Mouse (Mus musculus) forebrain, embryonic 11.5 days (tissue): Measurements from ENCODE around the gene Slc39a13. TPM values are rescaled to one million over a fixed set of nuclear protein-coding genes. Genes with fewer than 3 reads are reported as not detected.
A peak's percentile ranks its signal among the peaks of the same experiment; 100 is the strongest.
"Not testable (repeated sequence)": the region's sequence is repeated elsewhere in the genome, so short reads cannot be mapped to it uniquely, and the experiment has no call there.

Experiments
- ATAC-seq: fragments of 200-750 bp; cut with Nextera tagmentation; replicated peaks from 2 replicates; pipeline ENCODE4 v1.8.0; 2017; ENCODE audit warnings: moderate TSS enrichment; ENCODE audit not compliant: low FRiP score
- DNase-seq: peaks from one replicate; pipeline ENCODE4 v3.0.0-alpha.2; 2017; ENCODE audit warnings: low spot score
- H3K27ac ChIP-seq: fragments of 300-500 bp; sonication (generic); 2 replicates; pipeline ENCODE4 v1.5.1; 2014; ENCODE audit warnings: low read depth, low read length
- H3K27me3 ChIP-seq: fragments of 300-500 bp; sonication (generic); 2 replicates; pipeline ENCODE4 v1.6.1; 2014; ENCODE audit warnings: mild to moderate bottlenecking, low read length, mixed read lengths; ENCODE audit not compliant: control insufficient read depth, insufficient read depth
- H3K36me3 ChIP-seq: fragments of 300-500 bp; sonication (generic); 2 replicates; pipeline ENCODE4 v1.6.1; 2014; ENCODE audit warnings: mild to moderate bottlenecking, low read length, moderate library complexity, mixed read lengths; ENCODE audit not compliant: control insufficient read depth, insufficient read depth
- H3K4me1 ChIP-seq: fragments of 300-500 bp; sonication (generic); replicated peaks from 2 replicates; pipeline ENCODE4 v1.6.1; 2014; ENCODE audit warnings: low read length, mixed read lengths; ENCODE audit not compliant: control insufficient read depth, insufficient read depth
- H3K4me2 ChIP-seq: fragments of 300-500 bp; sonication (generic); 2 replicates; pipeline ENCODE4 v1.6.1; 2014; ENCODE audit warnings: low read depth, mild to moderate bottlenecking, low read length, moderate library complexity, mixed read lengths; ENCODE audit not compliant: severe bottlenecking
- H3K4me3 ChIP-seq: fragments of 300-500 bp; sonication (generic); 2 replicates; pipeline ENCODE4 v1.5.1; 2014; ENCODE audit warnings: low read depth, low read length
- H3K9ac ChIP-seq: fragments of 300-500 bp; sonication (generic); 2 replicates; pipeline ENCODE4 v1.6.1; 2014; ENCODE audit warnings: low read length
- H3K9me3 ChIP-seq: fragments of 300-500 bp; sonication (generic); 2 replicates; pipeline ENCODE4 v1.6.1; 2016; ENCODE audit warnings: low read length, mixed read lengths; ENCODE audit not compliant: control insufficient read depth
- WGBS: fragments of 180-500 bp; shearing (Covaris S2); extraction: QIAGEN DNeasy Blood & Tissue Kit; methylation state at CpG from one replicate; pipeline ENCODE4 v1.1.7; 2014; 5-methylcytosine and 5-hydroxymethylcytosine counted together
- polyA plus RNA-seq: library from polyadenylated mRNA; unstranded; fragments of >200 nt; fragmentation: Nextera tagmentation; extraction: Ambion mirVana; gene quantifications from 2 replicates; pipeline ENCODE4 v1.2.1, GENCODE M21; 2014

The Slc39a13 gene
- polyA plus RNA-seq, 1 experiment from 2014 or later = 23.6 TPM

DNA sequence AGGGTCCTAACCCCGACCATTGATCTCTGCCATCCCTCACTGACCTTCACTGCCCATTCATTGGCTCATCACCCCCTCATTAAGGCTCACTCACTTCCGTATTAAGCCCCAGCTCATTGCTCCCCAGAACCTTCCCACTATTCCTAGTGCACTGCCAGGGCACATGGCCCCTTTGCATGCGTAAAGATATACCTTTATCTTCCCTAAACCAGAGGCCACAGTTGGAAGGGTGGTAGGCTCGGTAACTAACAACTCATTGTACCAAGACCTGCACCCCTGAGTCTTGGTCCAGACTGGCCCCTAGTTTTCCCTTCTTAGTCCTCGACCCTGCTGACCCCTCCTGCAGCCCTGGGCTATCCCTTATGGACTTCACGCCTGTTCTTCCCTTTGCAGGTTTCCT, 43.6 kb upstream of the Slc39a13 start:
- no peak overlapping the region for H3K27ac ChIP-seq
- no peaks in the 10 kb centered on the region for H3K36me3 ChIP-seq
- 80% methylated on average over 6 of the region's 6 CpGs for WGBS
- peaks cover 3% of the 10 kb centered on the region; the same call in 1 of the 2 replicates for H3K4me1 ChIP-seq
- no peak overlapping the region for H3K4me3 ChIP-seq
- DNase-seq (no peak), ATAC-seq (no peak)
- no peak overlapping the region for H3K9ac ChIP-seq
- no peak overlapping the region for H3K4me2 ChIP-seq
- no peaks in the 10 kb centered on the region for H3K9me3 ChIP-seq
- H3K27me3 ChIP-seq = no peaks in the 10 kb centered on the region; the same call in 1 of the 2 replicates

GRCm38 (mm10) chr2:91113334-91113733, 43.1 kb upstream of the Slc39a13 start:
- no peak overlapping the region for H3K4me2 ChIP-seq
- 85% methylated on average over 10 of the region's 10 CpGs for WGBS
- H3K9me3 ChIP-seq = no peaks in the 10 kb centered on the region
- ATAC-seq (no peak), DNase-seq (no peak)
- H3K36me3 ChIP-seq = no peaks in the 10 kb centered on the region
- no peak overlapping the region for H3K27ac ChIP-seq
- H3K4me3 ChIP-seq = no peak overlapping the region
- H3K9ac ChIP-seq = no peak overlapping the region
- no peaks in the 10 kb centered on the region; the same call in 1 of the 2 replicates for H3K27me3 ChIP-seq
- H3K4me1 ChIP-seq = peaks cover 3% of the 10 kb centered on the region; the same call in 1 of the 2 replicates

DNA sequence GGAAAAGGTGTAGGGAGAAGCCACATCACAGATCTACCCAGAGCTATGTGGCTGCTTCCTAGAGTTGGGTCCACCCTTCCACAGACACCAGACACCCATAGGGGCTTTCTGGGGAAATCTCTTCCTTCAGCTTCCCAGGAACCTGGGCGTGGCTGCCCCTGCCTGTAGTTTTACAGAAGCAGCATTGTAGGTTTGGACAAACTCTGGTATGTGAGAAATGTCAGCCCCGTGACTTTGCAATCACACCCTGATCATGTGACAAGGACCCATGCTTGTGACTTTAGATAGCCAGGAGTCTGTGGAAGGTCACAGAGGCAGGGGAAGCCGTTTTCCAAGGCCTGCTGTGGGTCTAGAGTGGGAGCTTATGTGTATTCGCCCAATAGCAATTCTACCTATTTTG, 42.3 kb upstream of the Slc39a13 start:
- no peak overlapping the region for H3K4me3 ChIP-seq
- ATAC-seq = no peak
- H3K4me2 ChIP-seq = no peak overlapping the region
- H3K9me3 ChIP-seq = no peaks in the 10 kb centered on the region
- H3K36me3 ChIP-seq = no peaks in the 10 kb centered on the region
- H3K4me1 ChIP-seq = peaks cover 3% of the 10 kb centered on the region; the same call in 1 of the 2 replicates
- no peak overlapping the region for H3K9ac ChIP-seq
- WGBS = 67% methylated on average over 4 of the region's 4 CpGs
- H3K27ac ChIP-seq = no peak overlapping the region
- DNase-seq = no peak
- no peaks in the 10 kb centered on the region; the same call in 1 of the 2 replicates for H3K27me3 ChIP-seq

- 93% methylated on average over 3 of the region's 3 CpGs for WGBS
- not testable (repeated sequence) for H3K27ac ChIP-seq, H3K4me3 ChIP-seq, H3K4me1 ChIP-seq, H3K9me3 ChIP-seq, H3K27me3 ChIP-seq, H3K9ac ChIP-seq, DNase-seq, H3K4me2 ChIP-seq, H3K36me3 ChIP-seq, ATAC-seq
Measured at GRCm38 (mm10) chr2:91111832-91112231, 41.6 kb upstream of the Slc39a13 start.

- Histone ChIP-seq H3K4me2 (no peak overlapping the region), H3K4me1 (peaks cover 3% of the 10 kb centered on the region; the same call in 1 of the 2 replicates), H3K9ac (no peak overlapping the region), H3K36me3 (no peaks in the 10 kb centered on the region), H3K27me3 (no peaks in the 10 kb centered on the region), H3K27ac (no peak overlapping the region), H3K4me3 (no peak overlapping the region), H3K9me3 (no peaks in the 10 kb centered on the region)
- DNase-seq (no peak), ATAC-seq (no peak)
- WGBS = 71% methylated on average over 6 of the region's 6 CpGs
Measured at GRCm38 (mm10) chr2:91110429-91110828, 40.2 kb upstream of the Slc39a13 start.

DNA sequence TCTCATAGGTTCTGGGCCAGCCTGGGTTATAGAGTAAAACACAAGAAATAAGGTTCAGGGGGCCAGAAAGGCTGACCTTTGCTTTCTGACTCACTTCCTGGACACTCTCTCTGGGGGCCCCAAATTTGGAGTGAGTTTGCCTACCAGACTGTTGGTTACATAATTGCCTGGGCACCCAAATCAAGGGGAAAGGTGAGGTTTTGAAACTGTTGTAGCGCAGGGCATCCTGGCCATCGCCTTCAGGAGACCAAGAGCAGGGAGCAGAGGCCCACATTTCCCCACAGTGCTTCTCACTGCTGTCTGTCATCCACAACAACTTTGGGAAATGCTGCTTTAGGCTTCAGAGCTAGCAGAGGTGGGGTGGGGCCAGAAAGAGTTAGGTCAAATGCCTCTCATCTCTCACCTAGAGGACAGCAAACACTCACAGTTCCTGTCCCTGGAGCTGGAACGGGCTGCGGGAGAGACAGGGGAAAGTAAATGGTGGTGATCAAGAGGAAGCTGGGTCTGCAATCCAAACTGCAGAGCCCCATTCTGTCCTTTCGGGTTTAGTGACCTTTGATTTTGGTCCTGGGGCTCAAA, 39.7 kb upstream of the Slc39a13 start:
- Histone ChIP-seq H3K9me3 (no peaks in the 10 kb centered on the region), H3K36me3 (no peaks in the 10 kb centered on the region), H3K4me3 (no peak overlapping the region), H3K9ac (no peak overlapping the region), H3K4me1 (no peaks in the 10 kb centered on the region), H3K27ac (no peak overlapping the region), H3K27me3 (no peaks in the 10 kb centered on the region), H3K4me2 (no peak overlapping the region)
- DNase-seq = no peak
- WGBS = 94% methylated on average over 5 of the region's 5 CpGs
- no peak for ATAC-seq

- Histone ChIP-seq H3K9ac (no peak overlapping the region), H3K4me2 (no peak overlapping the region), H3K27me3 (no peaks in the 10 kb centered on the region), H3K9me3 (no peaks in the 10 kb centered on the region), H3K4me3 (no peak overlapping the region), H3K36me3 (no peaks in the 10 kb centered on the region), H3K4me1 (no peaks in the 10 kb centered on the region), H3K27ac (no peak overlapping the region)
- 85% methylated on average over 5 of the region's 5 CpGs for WGBS
- DNase-seq (no peak), ATAC-seq (no peak)
Measured at GRCm38 (mm10) chr2:91109241-91109640, 39.0 kb upstream of the Slc39a13 start.

GRCm38 (mm10) chr2:91108156-91108555, 37.9 kb upstream of the Slc39a13 start:
- Histone ChIP-seq H3K36me3 (no peaks in the 10 kb centered on the region), H3K9ac (no peak overlapping the region), H3K27ac (no peak overlapping the region), H3K4me2 (no peak overlapping the region), H3K27me3 (no peaks in the 10 kb centered on the region), H3K9me3 (no peaks in the 10 kb centered on the region), H3K4me1 (no peaks in the 10 kb centered on the region), H3K4me3 (no peak overlapping the region)
- ATAC-seq (no peak), DNase-seq (no peak)
- 88% methylated on average over 3 of the region's 3 CpGs for WGBS

GRCm38 (mm10) chr2:91101124-91101740, 31.0 kb upstream of the Slc39a13 start:
- no peak overlapping the region for H3K27ac ChIP-seq
- H3K9ac ChIP-seq = no peak overlapping the region
- H3K27me3 ChIP-seq = no peaks in the 10 kb centered on the region
- no peak overlapping the region for H3K4me3 ChIP-seq
- H3K36me3 ChIP-seq = no peaks in the 10 kb centered on the region
- peak; percentile 93 for DNase-seq
- peak; percentile 78; the same call in 1 of the 2 replicates for ATAC-seq
- 13% methylated on average over 7 of the region's 7 CpGs for WGBS
- H3K9me3 ChIP-seq = no peaks in the 10 kb centered on the region
- H3K4me2 ChIP-seq = no peak overlapping the region
- no peaks in the 10 kb centered on the region for H3K4me1 ChIP-seq
